Mouse (Mus musculus): ENCODE results near the gene C2cd4d.

GRCm38 (mm10) chr3:94373090-94373489, 10.9 kb downstream of the C2cd4d start:
- TF ChIP-seq CTCF (IDR thresholded peaks at IDR 0.05; ENCODE audit: insufficient read depth, low read depth, low read length) (no peak), POLR2A (IDR thresholded peaks at IDR 0.05; ENCODE audit: insufficient read depth, low read depth, low read length) (no peak)

Measured in olfactory bulb, adult 2 months (tissue).